Mouse (Mus musculus): ENCODE measurements around the gene Ulbp1. TPM values are rescaled to one million over a fixed set of nuclear protein-coding genes. Genes with fewer than 3 reads are reported as not detected.

The Ulbp1 gene
- polyA plus RNA-seq, 1 experiment = 0.10 TPM

DNA sequence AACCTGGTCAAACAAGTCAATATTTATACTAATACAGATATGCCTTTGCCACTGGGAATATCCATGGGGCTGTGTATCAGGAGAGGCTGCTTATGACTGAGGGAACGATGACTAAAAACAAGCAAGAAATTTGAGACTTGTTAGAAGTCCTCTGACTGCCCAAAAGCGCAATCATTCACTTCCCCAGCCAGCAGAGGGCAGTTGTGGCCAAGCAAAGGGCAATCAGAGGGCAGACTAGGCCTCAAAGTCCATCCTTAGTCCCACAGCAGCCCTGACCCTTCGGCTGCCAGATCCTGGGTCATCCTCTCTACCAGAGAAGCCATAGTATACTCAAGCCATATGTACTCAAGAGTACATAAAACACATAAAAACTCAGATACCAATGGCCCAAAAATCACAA lies 11.4 kb downstream of the Ulbp1 start:
- DNase-seq = no peak
- Histone ChIP-seq H3K4me3 (replicated peaks; ENCODE audit: insufficient read depth, low read depth, low read length) (no peak overlapping the region), H3K27ac (ENCODE audit: insufficient read depth, low read length) (no peak overlapping the region), H3K4me1 (ENCODE audit: control insufficient read depth, insufficient read depth, low read length) (no peaks in the 10 kb centered on the region), H3K27me3 (ENCODE audit: control insufficient read depth, insufficient read depth, low read length) (no peaks in the 10 kb centered on the region)
- TF ChIP-seq CTCF (IDR thresholded peaks at IDR 0.05; ENCODE audit: borderline replicate concordance, insufficient read depth, low read depth, low read length) (no peak), POLR2A (IDR thresholded peaks at IDR 0.05; ENCODE audit: borderline replicate concordance, insufficient read depth, low read length) (no peak)
- 43% methylated on average over 3 of the region's 3 CpGs for WGBS

DNA sequence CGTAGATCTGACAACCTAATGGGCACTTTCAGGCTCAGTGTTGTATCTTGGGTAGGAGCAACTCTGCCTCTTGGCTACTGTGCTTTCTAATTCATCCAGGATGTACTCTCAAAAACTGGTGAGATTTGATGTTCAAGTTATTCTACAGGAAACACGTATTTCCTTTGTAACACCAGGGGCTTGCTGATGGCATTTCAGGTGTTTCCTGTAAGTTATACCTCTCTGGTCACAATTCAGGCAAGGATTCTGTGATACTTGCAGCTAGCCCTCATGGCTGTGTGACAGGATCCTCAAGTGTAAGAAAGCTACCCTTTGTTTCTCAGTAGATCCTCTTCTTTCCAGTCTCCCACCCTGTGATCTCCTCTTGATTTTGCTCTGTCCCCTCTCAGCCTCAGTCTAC lies 34.5 kb downstream of the Ulbp1 start:
- H3K4me1 ChIP-seq (ENCODE audit: control insufficient read depth, insufficient read depth, low read length) = no peaks in the 10 kb centered on the region
- no peak overlapping the region for H3K4me3 ChIP-seq (replicated peaks; ENCODE audit: insufficient read depth, low read depth, low read length)
- 83% methylated on average over 2 of the region's 2 CpGs for WGBS
- H3K27me3 ChIP-seq (ENCODE audit: control insufficient read depth, insufficient read depth, low read length) = no peaks in the 10 kb centered on the region
- TF ChIP-seq POLR2A (IDR thresholded peaks at IDR 0.05; ENCODE audit: borderline replicate concordance, insufficient read depth, low read length) (no peak), CTCF (IDR thresholded peaks at IDR 0.05; ENCODE audit: borderline replicate concordance, insufficient read depth, low read depth, low read length) (no peak)
- no peak overlapping the region for H3K27ac ChIP-seq (ENCODE audit: insufficient read depth, low read length)
- no peak for DNase-seq

DNA sequence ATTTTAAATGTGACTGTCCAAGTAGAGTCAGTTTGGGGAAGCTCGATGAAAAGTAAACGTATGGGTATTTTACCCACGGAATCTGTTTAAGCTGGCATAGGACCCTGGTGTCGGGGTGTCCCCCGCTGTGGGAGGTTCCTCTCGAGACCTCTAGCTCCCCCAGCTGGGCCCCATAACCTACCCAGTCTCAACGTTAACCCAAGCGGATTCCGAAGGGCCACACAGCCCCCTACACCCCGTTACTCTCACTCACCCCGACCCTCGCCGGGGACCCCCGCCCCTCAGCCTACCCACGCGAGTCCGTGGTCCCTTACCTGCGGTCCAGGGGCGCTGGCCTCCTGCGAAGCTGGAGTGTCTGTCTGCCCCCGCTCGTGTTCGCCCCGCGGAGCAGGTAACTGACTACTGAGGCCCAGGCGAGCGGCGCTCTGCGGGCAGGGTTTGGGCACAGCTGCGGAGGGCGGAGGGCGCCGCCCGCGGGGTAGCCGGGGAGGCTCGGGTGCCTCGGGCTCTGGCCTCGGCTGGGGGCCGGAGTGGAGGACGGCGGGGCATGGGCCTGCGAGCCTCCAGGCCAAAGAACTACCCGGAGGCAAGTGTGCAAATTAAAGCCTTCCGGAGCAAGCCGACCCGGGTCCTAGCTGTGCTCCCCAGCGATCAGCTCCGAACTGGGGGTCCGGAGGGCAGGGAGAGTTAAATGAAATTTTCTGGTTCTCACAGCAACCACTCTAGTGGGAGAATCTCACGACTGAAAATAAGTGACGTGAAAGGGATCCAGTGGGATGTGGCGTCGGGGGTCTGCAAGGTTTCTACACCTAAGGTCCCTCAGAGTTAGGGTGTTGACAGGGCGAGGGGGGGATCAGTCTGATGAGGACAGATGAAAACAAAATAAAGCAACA lies 80.0 kb downstream of the Ulbp1 start:
- no peak overlapping the region for H3K27ac ChIP-seq (ENCODE audit: insufficient read depth, low read length)
- peak overlapping the region; percentile 7 for H3K4me3 ChIP-seq (replicated peaks; ENCODE audit: insufficient read depth, low read depth, low read length)
- H3K27me3 ChIP-seq (ENCODE audit: control insufficient read depth, insufficient read depth, low read length) = peaks cover 1% of the 10 kb centered on the region; the same call in 1 of the 2 replicates
- TF ChIP-seq CTCF (IDR thresholded peaks at IDR 0.05; ENCODE audit: borderline replicate concordance, insufficient read depth, low read depth, low read length) (no peak), POLR2A (IDR thresholded peaks at IDR 0.05; ENCODE audit: borderline replicate concordance, insufficient read depth, low read length) (no peak)
- no peaks in the 10 kb centered on the region for H3K4me1 ChIP-seq (ENCODE audit: control insufficient read depth, insufficient read depth, low read length)
- WGBS = 8% methylated on average over 54 of the region's 55 CpGs
- no peak for DNase-seq

DNA sequence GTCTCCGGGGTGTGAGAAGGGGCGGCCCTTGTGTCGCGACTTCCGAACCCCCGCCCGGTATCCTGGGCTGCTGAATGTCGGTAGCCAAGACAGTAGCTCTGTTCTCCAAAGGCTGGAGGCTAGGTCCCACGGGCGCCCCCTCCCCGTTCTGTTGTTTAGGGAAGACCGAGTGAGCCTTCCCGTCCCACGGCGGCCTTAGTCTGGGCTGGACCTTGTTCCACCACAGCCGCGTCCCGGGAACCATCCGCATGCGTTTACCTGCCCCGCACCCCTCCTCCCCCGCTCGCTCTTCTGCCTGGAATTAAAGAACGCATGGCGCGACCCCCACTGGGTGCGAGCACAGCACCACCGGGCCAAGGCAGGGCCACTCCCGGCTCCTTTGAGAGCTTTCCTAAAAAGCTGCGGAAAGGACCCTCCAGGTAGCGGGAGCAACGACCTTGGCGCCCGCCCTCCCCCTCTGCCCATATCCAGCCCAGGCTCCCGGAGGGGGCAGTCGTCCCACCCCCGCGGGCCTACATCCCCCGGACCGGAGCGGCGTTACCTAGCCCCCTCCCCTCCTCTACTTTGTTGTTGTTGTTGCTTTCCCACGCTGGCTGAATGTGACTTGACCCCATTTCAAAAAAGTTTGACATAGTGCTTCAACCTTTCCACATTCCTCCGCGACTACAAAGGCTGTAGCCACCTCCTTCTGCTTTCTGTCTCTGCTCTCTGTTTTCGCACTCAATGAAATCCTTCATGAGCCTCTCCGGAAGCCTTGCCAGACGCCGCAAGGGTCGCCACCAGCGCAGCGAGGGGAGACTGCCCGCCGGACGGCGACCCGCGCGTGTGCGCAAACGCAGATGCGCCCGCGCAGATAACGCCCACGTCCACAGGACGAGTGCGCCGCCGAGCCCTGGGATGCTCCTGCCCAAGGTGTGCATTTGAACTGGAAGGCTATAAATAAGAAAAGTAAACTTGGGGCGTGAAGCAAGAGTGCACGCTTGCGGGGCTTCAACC lies 81.2 kb downstream of the Ulbp1 start:
- Histone ChIP-seq H3K4me3 (replicated peaks; ENCODE audit: insufficient read depth, low read depth, low read length) (peak overlapping the region; percentile 48), H3K4me1 (ENCODE audit: control insufficient read depth, insufficient read depth, low read length) (no peaks in the 10 kb centered on the region), H3K27me3 (ENCODE audit: control insufficient read depth, insufficient read depth, low read length) (peaks cover 1% of the 10 kb centered on the region; the same call in 1 of the 2 replicates), H3K27ac (ENCODE audit: insufficient read depth, low read length) (no peak overlapping the region)
- under 1% methylated on average over 73 of the region's 73 CpGs for WGBS
- no peak for TF ChIP-seq POLR2A (IDR thresholded peaks at IDR 0.05; ENCODE audit: borderline replicate concordance, insufficient read depth, low read length)
- no peak for TF ChIP-seq CTCF (IDR thresholded peaks at IDR 0.05; ENCODE audit: borderline replicate concordance, insufficient read depth, low read depth, low read length)
- DNase-seq = peak; percentile 6 to 18

DNA sequence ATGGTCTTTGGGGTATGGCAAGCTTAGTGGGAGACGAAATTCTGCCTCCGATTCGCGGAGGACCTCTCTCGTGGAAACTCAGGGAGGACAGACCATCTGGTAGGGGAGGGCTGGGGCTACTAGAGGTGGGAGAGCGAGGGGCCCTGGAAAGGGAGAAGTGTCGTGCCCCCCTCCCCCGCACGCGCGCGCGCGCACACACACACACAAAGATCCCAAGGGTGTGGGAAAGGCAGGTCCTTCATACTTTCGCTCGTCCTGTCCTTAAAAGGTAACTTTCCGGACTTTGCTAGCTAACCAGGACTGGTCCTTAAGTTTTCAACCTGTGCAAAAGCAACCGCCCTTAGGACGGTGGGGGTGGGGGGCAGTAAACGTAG lies 81.9 kb downstream of the Ulbp1 start:
- under 1% methylated on average over 20 of the region's 20 CpGs for WGBS
- no peaks in the 10 kb centered on the region for H3K4me1 ChIP-seq (ENCODE audit: control insufficient read depth, insufficient read depth, low read length)
- H3K27me3 ChIP-seq (ENCODE audit: control insufficient read depth, insufficient read depth, low read length) = peaks cover 1% of the 10 kb centered on the region; the same call in 1 of the 2 replicates
- TF ChIP-seq POLR2A (IDR thresholded peaks at IDR 0.05; ENCODE audit: borderline replicate concordance, insufficient read depth, low read length) = no peak
- TF ChIP-seq CTCF (IDR thresholded peaks at IDR 0.05; ENCODE audit: borderline replicate concordance, insufficient read depth, low read depth, low read length) = no peak
- peak overlapping the region; percentile 48 for H3K4me3 ChIP-seq (replicated peaks; ENCODE audit: insufficient read depth, low read depth, low read length)
- H3K27ac ChIP-seq (ENCODE audit: insufficient read depth, low read length) = no peak overlapping the region
- no peak for DNase-seq

DNA sequence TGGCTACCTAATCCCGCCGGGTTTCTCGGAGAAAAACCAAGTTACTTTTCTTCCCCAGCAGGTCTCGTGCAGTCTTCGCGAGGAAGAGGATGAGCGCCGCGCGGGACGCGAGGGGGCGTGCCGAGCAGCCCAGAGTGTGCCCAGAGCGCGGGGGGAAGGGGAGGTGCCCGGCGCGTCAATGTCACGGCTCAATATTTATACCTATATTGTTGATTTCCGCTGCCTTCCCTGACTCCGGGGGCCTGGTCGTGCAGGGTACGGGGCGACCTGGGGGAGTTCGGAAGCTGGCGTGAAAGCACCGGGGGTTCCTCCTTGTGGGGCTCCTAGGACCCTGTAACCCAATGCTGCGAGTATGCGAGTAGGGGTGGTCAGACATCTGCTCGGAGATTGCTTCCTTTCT lies 82.3 kb downstream of the Ulbp1 start:
- DNase-seq = peak; percentile 15 to 27
- Histone ChIP-seq H3K27ac (ENCODE audit: insufficient read depth, low read length) (no peak overlapping the region), H3K4me3 (replicated peaks; ENCODE audit: insufficient read depth, low read depth, low read length) (peak overlapping the region; percentile 48), H3K4me1 (ENCODE audit: control insufficient read depth, insufficient read depth, low read length) (no peaks in the 10 kb centered on the region), H3K27me3 (ENCODE audit: control insufficient read depth, insufficient read depth, low read length) (peaks cover 1% of the 10 kb centered on the region; the same call in 1 of the 2 replicates)
- TF ChIP-seq CTCF (IDR thresholded peaks at IDR 0.05; ENCODE audit: borderline replicate concordance, insufficient read depth, low read depth, low read length) (no peak), POLR2A (IDR thresholded peaks at IDR 0.05; ENCODE audit: borderline replicate concordance, insufficient read depth, low read length) (no peak)
- WGBS = under 1% methylated on average over 31 of the region's 31 CpGs

Other genes starting within 250 kb of the Ulbp1 start
- gene Lrp11, start 116.2 kb upstream of the Ulbp1 start, polyA plus RNA-seq (2012; rRNA removed) = 137 and 141 TPM in 2 replicates
- 10.2 and 10.9 TPM in 2 replicates for gene Nup43, start 193.9 kb upstream of the Ulbp1 start, polyA plus RNA-seq (2012; rRNA removed)
- gene Pcmt1, start 207.5 kb upstream of the Ulbp1 start, polyA plus RNA-seq (2012; rRNA removed) = 146 and 151 TPM in 2 replicates
- gene Lats1, start 207.6 kb upstream of the Ulbp1 start, polyA plus RNA-seq (2012; rRNA removed) = 20.5 and 22.2 TPM in 2 replicates

Data from cerebellum, adult 2 months (tissue).